Mouse (Mus musculus): Measurements from ENCODE around the gene Hic2. TPM values are rescaled to one million over a fixed set of nuclear protein-coding genes. Genes with fewer than 3 reads are reported as not detected.

Hic2 gene
- total RNA-seq, 2 experiments from 2014 or later = 4.1 to 5.7 TPM

GRCm38 (mm10) chr16:17271856-17272255, 38.5 kb downstream of the Hic2 start:
- no peak for DNase-seq (ENCODE audit: extremely low spot score in 1 of 2, low spot score in 1 of 2)

- DNase-seq (ENCODE audit: extremely low spot score in 1 of 2, low spot score in 1 of 2) = no peak
Measured at GRCm38 (mm10) chr16:17275721-17276120, 42.3 kb downstream of the Hic2 start, which contains the start of gene Tmem191c. Gene Tmem191c, plus strand, starts transcription at chr16:17276077.

- DNase-seq (ENCODE audit: extremely low spot score in 1 of 2, low spot score in 1 of 2) = peak; percentile 84 to 93
Measured at GRCm38 (mm10) chr16:17276164-17277151, 43.1 kb downstream of the Hic2 start.

DNA sequence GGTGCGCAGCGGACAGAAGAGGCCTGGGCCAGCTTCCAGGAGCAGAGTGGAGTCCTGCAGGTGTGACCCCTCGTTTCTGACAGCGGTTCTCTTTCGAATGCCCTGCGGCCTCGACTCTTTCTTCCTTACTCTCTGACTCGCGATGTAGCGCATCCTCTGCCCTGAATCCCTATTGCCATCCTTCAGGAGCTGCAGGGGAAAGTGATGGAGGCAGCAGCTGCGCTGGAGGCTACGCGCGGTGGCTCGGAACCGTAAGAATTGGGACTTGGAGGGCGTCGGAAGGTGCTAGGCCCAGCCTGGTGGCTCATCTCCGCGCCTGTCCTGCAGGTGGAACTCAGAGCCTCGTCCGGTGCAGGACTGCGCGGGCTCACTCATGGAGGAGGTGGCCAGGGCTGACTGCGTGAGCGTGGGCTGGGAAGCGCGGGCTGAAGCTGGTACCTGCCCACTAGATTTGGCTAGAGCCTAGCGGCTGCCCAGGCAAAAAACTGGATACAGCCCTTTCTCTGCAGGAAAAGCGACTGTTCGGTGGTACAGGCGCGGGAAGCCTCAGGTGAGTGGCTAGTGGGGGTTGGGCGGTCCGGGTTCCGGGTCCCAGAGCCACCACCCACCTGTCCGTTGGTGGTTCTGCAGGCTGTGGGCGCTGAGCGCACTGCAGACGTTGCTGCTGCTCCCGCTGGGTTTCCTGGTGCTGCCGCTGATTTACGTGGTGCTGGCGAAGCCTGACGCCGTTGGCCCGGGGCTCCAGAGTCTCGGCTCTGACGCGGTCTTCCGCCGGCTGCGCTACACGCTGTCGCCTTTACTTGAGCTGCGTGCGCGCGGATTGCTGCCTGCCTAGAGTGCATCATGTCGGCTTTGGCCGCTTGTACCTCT, 44.2 kb downstream of the Hic2 start:
- DNase-seq (ENCODE audit: extremely low spot score in 1 of 2, low spot score in 1 of 2) = peak; percentile 43 to 68

DNA sequence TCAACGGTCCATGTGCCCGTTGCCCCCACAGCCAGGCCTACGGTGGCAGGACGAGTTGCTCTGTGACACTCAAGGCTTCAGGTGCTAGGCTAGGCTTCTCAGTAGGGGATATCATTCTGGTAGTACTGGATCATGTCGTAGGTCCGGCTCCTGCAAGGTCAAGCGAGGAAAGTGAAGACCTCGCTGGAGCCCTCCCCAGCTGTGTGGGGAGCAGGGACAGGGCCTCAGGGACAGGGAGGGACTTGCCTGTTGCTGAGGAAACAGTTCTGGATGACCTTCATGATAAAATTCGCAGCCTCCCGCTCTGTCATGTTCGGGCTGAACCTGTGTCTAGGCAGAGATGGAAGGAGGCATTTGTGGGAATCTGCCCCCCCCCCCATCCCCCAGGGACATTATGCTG, 47.1 kb downstream of the Hic2 start:
- no peak for DNase-seq (ENCODE audit: extremely low spot score in 1 of 2, low spot score in 1 of 2)

- no peak for DNase-seq (ENCODE audit: extremely low spot score in 1 of 2, low spot score in 1 of 2)
Measured at GRCm38 (mm10) chr16:17283151-17283550, 49.8 kb downstream of the Hic2 start.

GRCm38 (mm10) chr16:17287103-17287502, 53.7 kb downstream of the Hic2 start:
- no peak for DNase-seq (ENCODE audit: extremely low spot score in 1 of 2, low spot score in 1 of 2)

- DNase-seq (ENCODE audit: extremely low spot score in 1 of 2, low spot score in 1 of 2) = no peak
Measured at GRCm38 (mm10) chr16:17291016-17291415, 57.6 kb downstream of the Hic2 start.

DNA sequence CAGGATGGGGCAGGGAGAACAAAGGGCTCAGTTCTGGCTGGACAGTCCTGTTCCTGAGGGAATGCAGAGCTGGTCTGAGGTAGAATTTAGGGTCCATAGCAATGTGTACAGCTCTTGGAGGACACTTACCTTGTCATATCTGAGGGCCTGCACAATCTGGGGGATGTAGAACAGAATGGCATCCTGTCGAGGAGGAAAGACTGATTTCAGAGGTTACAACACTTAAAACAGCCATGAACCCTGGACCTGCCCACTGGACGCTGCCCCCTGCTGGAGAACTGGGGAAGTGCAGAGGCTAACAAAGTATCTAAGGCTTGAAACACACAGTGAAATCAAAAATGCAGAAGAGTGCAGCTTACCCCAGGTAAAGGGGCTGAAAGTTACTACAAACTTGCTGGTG, 59.4 kb downstream of the Hic2 start:
- peak; percentile 70 to 81 for DNase-seq (ENCODE audit: extremely low spot score in 1 of 2, low spot score in 1 of 2)

GRCm38 (mm10) chr16:17300818-17301217, 67.4 kb downstream of the Hic2 start:
- DNase-seq (ENCODE audit: extremely low spot score in 1 of 2, low spot score in 1 of 2) = no peak

DNA sequence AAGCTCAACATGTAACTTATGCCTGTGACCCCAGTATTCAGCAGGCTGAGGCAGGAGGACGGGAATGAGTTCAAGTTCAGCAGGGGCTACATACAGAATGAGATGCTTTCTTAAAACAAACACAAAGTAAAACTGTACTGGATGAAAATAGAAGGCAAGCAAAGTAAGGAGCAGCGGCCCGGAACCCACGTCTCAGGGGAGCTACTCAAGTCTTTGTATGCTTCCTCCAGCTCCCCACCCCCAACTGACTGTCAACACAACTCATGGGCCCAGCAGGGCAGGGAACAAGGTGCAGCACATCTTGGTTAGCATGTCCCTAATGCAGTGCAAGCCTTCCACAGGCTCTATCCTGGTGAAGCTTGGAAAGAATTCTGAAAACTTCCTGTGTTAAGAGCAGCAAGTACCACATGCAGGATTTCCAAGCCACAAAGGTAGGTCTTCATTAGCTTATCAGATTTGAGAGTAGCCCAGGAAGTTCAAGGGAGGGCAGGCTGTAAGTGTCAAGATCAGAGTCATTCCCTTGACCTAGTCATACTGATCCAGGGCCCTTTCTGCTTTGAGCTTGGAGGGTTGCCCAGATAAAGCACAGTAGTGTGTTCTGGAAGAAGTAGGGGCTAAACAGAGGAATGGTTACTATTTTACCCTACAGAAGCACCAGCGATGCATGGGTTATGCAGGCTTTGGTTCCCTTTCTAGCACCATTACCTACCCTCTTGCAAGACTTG, 70.3 kb downstream of the Hic2 start:
- no peak for DNase-seq (ENCODE audit: extremely low spot score in 1 of 2, low spot score in 1 of 2)

GRCm38 (mm10) chr16:17307461-17307860, 74.1 kb downstream of the Hic2 start:
- no peak for DNase-seq (ENCODE audit: extremely low spot score in 1 of 2, low spot score in 1 of 2)

- DNase-seq (ENCODE audit: extremely low spot score in 1 of 2, low spot score in 1 of 2) = no peak
Measured at GRCm38 (mm10) chr16:17309036-17309435, 75.7 kb downstream of the Hic2 start.

DNA sequence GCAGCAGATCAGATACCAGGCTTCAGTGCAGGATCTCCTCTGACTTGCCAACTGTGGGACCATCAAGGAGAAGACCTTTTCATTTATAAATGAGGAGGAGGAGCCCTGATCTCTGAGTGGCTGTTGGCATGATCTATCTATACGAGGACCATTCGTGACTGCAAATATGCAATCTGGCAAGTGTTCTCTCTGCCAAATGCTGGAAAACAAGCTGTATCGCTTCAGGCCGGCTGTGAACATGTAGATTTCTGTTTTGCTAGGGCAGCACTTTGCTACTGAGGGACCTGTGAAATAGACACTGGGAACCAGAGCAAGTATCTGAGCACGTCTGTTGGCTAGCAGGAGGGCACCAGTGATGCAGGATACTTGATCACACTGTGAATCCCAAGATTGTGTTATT, 79.2 kb downstream of the Hic2 start:
- no peak for DNase-seq (ENCODE audit: extremely low spot score in 1 of 2, low spot score in 1 of 2)

Other genes with a start within 250 kb of the Hic2 start
- 10 to 100 TPM; 39.8 to 40.5 TPM for gene Ypel1, start 163.9 kb upstream of the Hic2 start, total RNA-seq (2021)
- gene Ppil2, start 122.3 kb upstream of the Hic2 start, total RNA-seq (2021) = 100 to 1,000 TPM in 1 of 2 experiments, 10 to 100 TPM in 1; 86.7 to 102 TPM
- 1 to 10 TPM in 1 of 2 experiments, not detected in 1; 1.0 TPM for gene 2610318N02Rik, start 108.4 kb upstream of the Hic2 start, total RNA-seq (2021)
- gene Sdf2l1, start 101.2 kb upstream of the Hic2 start, total RNA-seq (2021) = 10 to 100 TPM; 16.4 to 27.1 TPM
- gene Ydjc, start 89.0 kb upstream of the Hic2 start, total RNA-seq (2021) = 10 to 100 TPM; 27.7 to 31.8 TPM
- 1 to 10 TPM; 2.1 to 2.2 TPM for gene Ccdc116, start 86.3 kb upstream of the Hic2 start, total RNA-seq (2021)
- 100 to 1,000 TPM; 149 to 162 TPM for gene Ube2l3, start 30.9 kb upstream of the Hic2 start, total RNA-seq (2021)
- gene Rimbp3, start 25.0 kb upstream of the Hic2 start, total RNA-seq (2021) = 1 to 10 TPM; 3.1 to 4.2 TPM
- gene Tmem191c, start 42.5 kb downstream of the Hic2 start, total RNA-seq (2021) = 100 to 1,000 TPM in 1 of 2 experiments, 10 to 100 TPM in 1; 83.7 to 112 TPM
- under 1 TPM; 0.63 to 0.79 TPM for gene Serpind1, start 97.8 kb downstream of the Hic2 start, total RNA-seq (2021)
- gene Snap29, start 172.4 kb downstream of the Hic2 start, total RNA-seq (2021) = 10 to 100 TPM; 20.9 to 24.0 TPM
- 100 to 1,000 TPM; 254 to 282 TPM for gene Pi4ka, start 172.7 kb downstream of the Hic2 start, total RNA-seq (2021)
- gene Crkl, start 218.4 kb downstream of the Hic2 start, total RNA-seq (2021) = 10 to 100 TPM; 34.3 to 38.5 TPM